Mouse (Mus musculus) large intestine, adult 2 months (tissue): ENCODE data around the gene Pkd1l2. TPM values are rescaled to one million over a fixed set of nuclear protein-coding genes. Genes with fewer than 3 reads are reported as not detected.

Experiments used
- DNase-seq: peaks from one replicate; pipeline ENCODE4 v3.0.0-alpha.2; 2012; ENCODE audit warnings: low read depth, low spot score
- WGBS: fragments of 180-500 bp; shearing (Covaris S2); methylation state at CpG from one replicate; pipeline ENCODE4 v1.1.7; 2018; 5-methylcytosine and 5-hydroxymethylcytosine counted together
- polyA plus RNA-seq: library from polyadenylated mRNA; depleted of rRNA; stranded (reverse); fragments of >200 nt; gene quantifications from 2 replicates; pipeline ENCODE4 v1.2.3, GENCODE M21; 2012; rRNA removed

The Pkd1l2 gene
- polyA plus RNA-seq: 0.01 and 0.05 TPM in 2 replicates

GRCm38 (mm10) chr8:117082399-117082872 lies at the start of gene Pkd1l2:
Gene Pkd1l2 (minus strand): TSS chr8:117082449.
- DNase-seq: no peak
- 75% methylated on average over 8 of the region's 8 CpGs for whole genome bisulfite sequencing

- DNase-seq: no peak
- 87% methylated on average over 8 of the region's 8 CpGs for WGBS
Measured at GRCm38 (mm10) chr8:117127063-117127462, 44.8 kb upstream of the Pkd1l2 start.

GRCm38 (mm10) chr8:117126411-117126810 lies 44.2 kb upstream of the Pkd1l2 start:
- WGBS: 94% methylated on average over 3 of the region's 3 CpGs
- DNase-seq: no peak

GRCm38 (mm10) chr8:117125854-117126253 lies 43.6 kb upstream of the Pkd1l2 start:
- DNase-seq: no peak
- WGBS: 81% methylated on average over 3 of the region's 3 CpGs

GRCm38 (mm10) chr8:117123850-117124633 lies 41.8 kb upstream of the Pkd1l2 start:
- no peak for DNase-seq
- WGBS: 34% methylated on average over 13 of the region's 13 CpGs

GRCm38 (mm10) chr8:117121277-117121676 lies 39.0 kb upstream of the Pkd1l2 start:
- DNase-seq: peak; percentile 88
- 28% methylated on average over 8 of the region's 8 CpGs for WGBS

GRCm38 (mm10) chr8:117118409-117118808 lies 36.2 kb upstream of the Pkd1l2 start:
- DNase-seq: no peak
- 94% methylated on average over 9 of the region's 9 CpGs for WGBS

- no peak for DNase-seq
- WGBS: 33% methylated on average over 7 of the region's 7 CpGs
Measured at GRCm38 (mm10) chr8:117116534-117116933, 34.3 kb upstream of the Pkd1l2 start.

- WGBS: 11% methylated on average over 13 of the region's 13 CpGs
- DNase-seq: peak; percentile 95
Measured at GRCm38 (mm10) chr8:117115676-117116446, 33.6 kb upstream of the Pkd1l2 start.

- DNase-seq: no peak
- 24% methylated on average over 6 of the region's 6 CpGs for WGBS
Measured at GRCm38 (mm10) chr8:117115094-117115493, 32.8 kb upstream of the Pkd1l2 start.

- WGBS: 20% methylated on average over 8 of the region's 8 CpGs
- no peak for DNase-seq
Measured at GRCm38 (mm10) chr8:117112261-117112660, 30.0 kb upstream of the Pkd1l2 start.

- DNase-seq: no peak
- WGBS: 16% methylated on average over 3 of the region's 3 CpGs
Measured at GRCm38 (mm10) chr8:117111641-117112040, 29.4 kb upstream of the Pkd1l2 start.

GRCm38 (mm10) chr8:117109801-117110390 lies 27.6 kb upstream of the Pkd1l2 start:
- no peak for DNase-seq
- WGBS: 23% methylated on average over 16 of the region's 16 CpGs

- DNase-seq: no peak
- WGBS: 89% methylated on average over 19 of the region's 19 CpGs
Measured at GRCm38 (mm10) chr8:117109018-117109711, 26.9 kb upstream of the Pkd1l2 start.

- 11% methylated on average over 9 of the region's 9 CpGs for WGBS
- no peak for DNase-seq
Measured at GRCm38 (mm10) chr8:117107533-117107932, 25.3 kb upstream of the Pkd1l2 start.

GRCm38 (mm10) chr8:117097564-117098191 lies 15.4 kb upstream of the Pkd1l2 start:
- WGBS: 32% methylated on average over 11 of the region's 11 CpGs
- no peak for DNase-seq

GRCm38 (mm10) chr8:117097051-117097563 lies 14.9 kb upstream of the Pkd1l2 start:
- DNase-seq: no peak
- 50% methylated on average over 10 of the region's 10 CpGs for WGBS

- WGBS: 23% methylated on average over 12 of the region's 12 CpGs
- peak; percentile 35 for DNase-seq
Measured at GRCm38 (mm10) chr8:117095647-117096046, 13.4 kb upstream of the Pkd1l2 start, which contains the start of gene Bco1. Gene Bco1 (plus strand): TSS chr8:117095854.

- 34% methylated on average over 5 of the region's 5 CpGs for WGBS
- DNase-seq: no peak
Measured at GRCm38 (mm10) chr8:117094053-117094452, 11.8 kb upstream of the Pkd1l2 start.
